Mouse (Mus musculus): ENCODE results near the gene Adm. TPM values are rescaled to one million over a fixed set of nuclear protein-coding genes. Genes with fewer than 3 reads are reported as not detected.

Gene Adm
- polyA plus RNA-seq, 1 experiment from 2014 or later: 2.5 TPM

GRCm38 (mm10) chr7:110628611-110629354 lies 1.3 kb downstream of the Adm start:
- H3K36me3 ChIP-seq (ENCODE audit: insufficient read depth): no peaks in the 10 kb centered on the region
- H3K4me1 ChIP-seq (ENCODE audit: insufficient read depth): peaks cover 32% of the 10 kb centered on the region; the same call in 1 of the 2 replicates
- H3K9ac ChIP-seq: peak overlapping the region; percentile 65
- peaks cover 43% of the 10 kb centered on the region for H3K27me3 ChIP-seq (ENCODE audit: insufficient read depth, low read length)
- WGBS: 2% methylated on average over 33 of the region's 33 CpGs
- TF ChIP-seq CTCF (IDR thresholded peaks at IDR 0.05; ENCODE audit: low read depth): peak; percentile 59
- H3K9me3 ChIP-seq (ENCODE audit: low read depth, low read length): no peaks in the 10 kb centered on the region
- H3K27ac ChIP-seq (ENCODE audit: low read depth): no peak overlapping the region
- peak overlapping the region; percentile 95 for H3K4me2 ChIP-seq
- peak; percentile 74 for DNase-seq
- 0 out of 2 replicates have a peak, but pooled peaks have one; percentile 41 for ATAC-seq (ENCODE audit: insufficient read depth)
- H3K4me3 ChIP-seq (ENCODE audit: low read depth, low read length): peak overlapping the region; percentile 50

- Histone ChIP-seq H3K4me2 (peak overlapping the region; percentile 95), H3K27ac (ENCODE audit: low read depth) (peak overlapping the region; percentile 47; the same call in 1 of the 2 replicates), H3K4me3 (ENCODE audit: low read depth, low read length) (peak overlapping the region; percentile 50), H3K9me3 (ENCODE audit: low read depth, low read length) (no peaks in the 10 kb centered on the region), H3K9ac (peak overlapping the region; percentile 45), H3K27me3 (ENCODE audit: insufficient read depth, low read length) (peaks cover 43% of the 10 kb centered on the region), H3K4me1 (ENCODE audit: insufficient read depth) (peaks cover 28% of the 10 kb centered on the region; the same call in 1 of the 2 replicates), H3K36me3 (ENCODE audit: insufficient read depth) (no peaks in the 10 kb centered on the region)
- peak; percentile 98 for TF ChIP-seq CTCF (IDR thresholded peaks at IDR 0.05; ENCODE audit: low read depth)
- 2% methylated on average over 36 of the region's 36 CpGs for whole genome bisulfite sequencing
- peak; percentile 97 for DNase-seq
- peak; percentile 84 for ATAC-seq (ENCODE audit: insufficient read depth)
Measured at GRCm38 (mm10) chr7:110629892-110630666, 2.6 kb downstream of the Adm start.

DNA sequence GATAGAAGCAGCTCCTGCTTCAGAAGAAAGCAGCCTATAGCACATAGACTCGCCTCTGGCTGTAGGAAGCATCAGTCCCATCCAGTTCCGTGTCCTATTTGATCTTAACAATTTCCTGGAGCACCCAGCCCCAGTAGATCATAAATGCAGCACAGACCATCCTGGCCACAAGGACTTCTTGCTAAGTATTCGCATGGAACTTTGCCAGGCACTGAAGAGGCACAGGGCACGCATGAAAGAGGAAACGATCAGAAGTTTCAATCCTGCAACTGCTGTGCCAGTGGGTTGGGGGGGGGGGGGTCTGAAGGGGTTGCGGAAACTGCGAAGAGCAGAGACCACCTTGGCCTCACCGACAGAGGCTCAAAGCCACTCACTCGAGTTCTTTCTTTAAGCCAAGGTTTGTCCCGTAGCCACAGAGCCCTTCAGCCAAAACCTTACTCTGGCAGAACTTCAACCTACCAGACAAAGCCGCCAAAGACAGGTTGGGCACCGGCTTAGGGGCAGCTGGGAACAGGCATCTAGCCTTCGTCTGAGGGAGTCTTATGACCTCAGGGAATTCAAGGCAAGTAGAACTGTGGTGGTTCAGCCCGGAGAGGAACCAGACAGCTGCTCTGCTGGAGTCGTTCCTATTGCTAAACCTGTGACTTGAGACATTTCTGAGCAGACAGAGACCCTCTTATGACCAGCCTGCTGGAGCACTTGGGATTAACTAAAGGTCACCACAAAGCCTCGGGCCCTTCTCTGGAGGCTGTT lies 3.9 kb downstream of the Adm start:
- no peaks in the 10 kb centered on the region for H3K36me3 ChIP-seq (ENCODE audit: insufficient read depth)
- H3K4me2 ChIP-seq: peak overlapping the region; percentile 95; the same call in 1 of the 2 replicates
- H3K9me3 ChIP-seq (ENCODE audit: low read depth, low read length): no peaks in the 10 kb centered on the region
- no peak overlapping the region for H3K9ac ChIP-seq
- peaks cover 24% of the 10 kb centered on the region; the same call in 1 of the 2 replicates for H3K4me1 ChIP-seq (ENCODE audit: insufficient read depth)
- H3K27ac ChIP-seq (ENCODE audit: low read depth): no peak overlapping the region
- DNase-seq (peak; percentile 48), ATAC-seq (ENCODE audit: insufficient read depth) (no peak)
- 66% methylated on average over 16 of the region's 16 CpGs for WGBS
- TF ChIP-seq CTCF (IDR thresholded peaks at IDR 0.05; ENCODE audit: low read depth): no peak
- H3K4me3 ChIP-seq (ENCODE audit: low read depth, low read length): no peak overlapping the region
- peaks cover 33% of the 10 kb centered on the region for H3K27me3 ChIP-seq (ENCODE audit: insufficient read depth, low read length)

DNA sequence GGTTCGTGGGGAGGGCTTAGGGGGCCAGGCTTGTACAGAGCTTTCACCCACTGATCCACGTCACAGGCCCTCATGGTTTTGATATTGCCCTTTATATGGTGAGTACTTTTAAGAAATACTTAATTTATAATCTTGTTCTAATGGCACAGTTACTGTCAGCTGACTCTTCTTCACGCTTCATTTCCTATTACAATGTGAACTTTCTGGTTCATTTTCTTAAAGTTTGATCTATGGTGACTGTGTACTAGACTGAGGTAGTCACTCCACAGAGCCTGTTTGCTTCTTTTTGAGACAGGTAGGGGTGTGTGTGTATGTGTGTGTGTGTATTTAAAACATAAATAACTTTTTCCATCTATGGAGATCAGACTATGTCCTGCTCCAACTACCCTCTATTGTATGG lies 8.5 kb downstream of the Adm start:
- H3K9me3 ChIP-seq (ENCODE audit: low read depth, low read length): no peaks in the 10 kb centered on the region
- H3K4me2 ChIP-seq: no peak overlapping the region
- 75% methylated on average over 3 of the region's 3 CpGs for WGBS
- H3K27me3 ChIP-seq (ENCODE audit: insufficient read depth, low read length): 0 out of 2 replicates have a peak, but pooled peaks cover under 1% of the 10 kb centered on the region
- no peak overlapping the region for H3K27ac ChIP-seq (ENCODE audit: low read depth)
- peaks cover 15% of the 10 kb centered on the region; the same call in 1 of the 2 replicates for H3K4me1 ChIP-seq (ENCODE audit: insufficient read depth)
- no peak overlapping the region for H3K9ac ChIP-seq
- TF ChIP-seq CTCF (IDR thresholded peaks at IDR 0.05; ENCODE audit: low read depth): no peak
- no peaks in the 10 kb centered on the region for H3K36me3 ChIP-seq (ENCODE audit: insufficient read depth)
- no peak for ATAC-seq (ENCODE audit: insufficient read depth)
- no peak overlapping the region for H3K4me3 ChIP-seq (ENCODE audit: low read depth, low read length)
- DNase-seq: no peak

GRCm38 (mm10) chr7:110636559-110636958 lies 9.1 kb downstream of the Adm start:
- ATAC-seq (ENCODE audit: insufficient read depth): no peak
- Histone ChIP-seq H3K27me3 (ENCODE audit: insufficient read depth, low read length) (no peaks in the 10 kb centered on the region), H3K36me3 (ENCODE audit: insufficient read depth) (no peaks in the 10 kb centered on the region), H3K4me2 (no peak overlapping the region), H3K27ac (ENCODE audit: low read depth) (no peak overlapping the region), H3K4me3 (ENCODE audit: low read depth, low read length) (no peak overlapping the region), H3K9ac (no peak overlapping the region), H3K9me3 (ENCODE audit: low read depth, low read length) (no peaks in the 10 kb centered on the region), H3K4me1 (ENCODE audit: insufficient read depth) (peaks cover 13% of the 10 kb centered on the region; the same call in 1 of the 2 replicates)
- TF ChIP-seq CTCF (IDR thresholded peaks at IDR 0.05; ENCODE audit: low read depth): no peak
- no peak for DNase-seq
- 45% methylated on average over 1 of the region's 1 CpGs for WGBS

- DNase-seq (peak; percentile 44), ATAC-seq (ENCODE audit: insufficient read depth) (peak; percentile 51)
- TF ChIP-seq CTCF (IDR thresholded peaks at IDR 0.05; ENCODE audit: low read depth): no peak
- Histone ChIP-seq H3K4me2 (no peak overlapping the region), H3K9me3 (ENCODE audit: low read depth, low read length) (no peaks in the 10 kb centered on the region), H3K27me3 (ENCODE audit: insufficient read depth, low read length) (no peaks in the 10 kb centered on the region), H3K4me3 (ENCODE audit: low read depth, low read length) (no peak overlapping the region), H3K9ac (no peak overlapping the region), H3K27ac (ENCODE audit: low read depth) (peak overlapping the region; percentile 72), H3K36me3 (ENCODE audit: insufficient read depth) (no peaks in the 10 kb centered on the region), H3K4me1 (ENCODE audit: insufficient read depth) (peaks cover 13% of the 10 kb centered on the region; the same call in 1 of the 2 replicates)
- WGBS: 36% methylated on average over 17 of the region's 17 CpGs
Measured at GRCm38 (mm10) chr7:110638305-110639110, 11.0 kb downstream of the Adm start.

Data from lung, embryonic 14.5 days (tissue).